Mouse (Mus musculus): ENCODE data around the gene Apol8.

- TF ChIP-seq CTCF (IDR thresholded peaks at IDR 0.05; ENCODE audit: low read depth) (no peak), EP300 (IDR thresholded peaks at IDR 0.05; ENCODE audit: low read depth) (no peak)
Measured at GRCm38 (mm10) chr15:77788356-77788755, 31.6 kb upstream of the Apol8 start.
